In the genomic region with DNA sequence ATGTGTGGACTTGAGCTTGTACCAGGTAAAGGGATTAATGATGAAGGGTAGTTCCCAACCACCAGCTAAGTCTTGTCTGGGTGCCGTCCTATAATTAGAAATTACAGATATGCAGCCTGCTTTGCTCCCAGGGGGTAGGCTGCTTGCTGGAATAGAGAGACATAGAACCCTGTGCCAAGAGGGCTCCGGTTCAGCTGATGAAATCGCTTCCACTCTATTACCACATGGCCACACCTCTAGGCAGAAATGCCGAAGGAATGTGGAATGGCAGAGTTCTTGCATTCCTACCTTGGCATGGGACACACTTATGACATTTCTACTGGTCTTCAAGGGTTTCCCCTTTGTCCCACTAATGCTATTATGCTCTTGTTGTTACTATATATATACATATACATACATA, we compare ENCODE assay signal across 9 mouse cellular contexts.
A peak's percentile ranks its signal among the peaks of the same experiment; 100 is the strongest.
DNase-seq lines count a peak whose midpoint lies in the region; ATAC-seq lines count a peak whose summit lies in the region.
"Had no signal": no experiment of that assay in that cellular context is flagged by ENCODE, and none has a peak within 500 bp of the region (broad histone marks: within the 10 kb centered on the region; RNA-seq: fewer than 3 reads in every experiment).

No protein-coding gene starts in this region.

- no peaks in the 10 kb centered on the region for H3K27me3 ChIP-seq in kidney, embryonic 14.5 days (ENCODE audit: control insufficient read depth, insufficient read depth, low read length)
- H3K27me3 ChIP-seq in heart, embryonic 16.5 days (ENCODE audit: control insufficient read depth, insufficient read depth, low read length): no peaks in the 10 kb centered on the region
- H3K27me3 ChIP-seq: liver, embryonic 13.5 days had no signal

- ATAC-seq in kidney, embryonic 14.5 days (ENCODE audit: low FRiP score, low TSS enrichment): no peak
- peak; percentile 93 for ATAC-seq in heart, embryonic 16.5 days (replicated peaks; ENCODE audit: extremely low read depth, insufficient read depth, low FRiP score)

- 87% methylated on average over 4 of the region's 4 CpGs for WGBS in kidney, embryonic 14.5 days
- 28% methylated on average over 4 of the region's 4 CpGs for WGBS in heart, embryonic 16.5 days

- no peak overlapping the region for H3K4me2 ChIP-seq in kidney, embryonic 14.5 days (replicated peaks; ENCODE audit: low read depth, low read length)
- H3K4me2 ChIP-seq in heart, embryonic 16.5 days (ENCODE audit: low read depth, low read length): no peak overlapping the region; the same call in 1 of the 2 replicates
- H3K4me2 ChIP-seq: liver, embryonic 13.5 days had no signal

- peak; percentile 74 for DNase-seq in kidney, adult 11 months
- peak; percentile 39 for DNase-seq in gastrocnemius, adult 18-20 months (ENCODE audit: low spot score)
- peak; percentile 59 for DNase-seq in lung, postnatal 14 days
- DNase-seq in embryo, embryonic 11 days: no peak
- DNase-seq in frontal cortex, postnatal 36 days (ENCODE audit: low spot score in 2 of 2): no peak
- no peak for DNase-seq in layer of hippocampus, postnatal 36 days
- DNase-seq: liver, embryonic 13.5 days had no signal

- no peaks in the 10 kb centered on the region for H3K36me3 ChIP-seq in kidney, embryonic 14.5 days (ENCODE audit: control insufficient read depth, insufficient read depth, low read length)
- no peaks in the 10 kb centered on the region for H3K36me3 ChIP-seq in heart, embryonic 16.5 days (ENCODE audit: control insufficient read depth, insufficient read depth)
- H3K36me3 ChIP-seq: liver, embryonic 13.5 days had no signal

- no peaks in the 10 kb centered on the region for H3K9me3 ChIP-seq in kidney, embryonic 14.5 days (ENCODE audit: control insufficient read depth, low read length)
- no peaks in the 10 kb centered on the region for H3K9me3 ChIP-seq in heart, embryonic 16.5 days (replicated peaks; ENCODE audit: control insufficient read depth, low read length)
- H3K9me3 ChIP-seq: liver, embryonic 13.5 days had no signal

- no peaks in the 10 kb centered on the region; the same call in 1 of the 2 replicates for H3K4me1 ChIP-seq in kidney, embryonic 14.5 days (ENCODE audit: control insufficient read depth, insufficient read depth, low read length)
- peaks cover 19% of the 10 kb centered on the region for H3K4me1 ChIP-seq in heart, embryonic 16.5 days (ENCODE audit: control insufficient read depth, insufficient read depth, low read length)
- H3K4me1 ChIP-seq: liver, embryonic 13.5 days had no signal

- H3K9ac ChIP-seq in kidney, embryonic 14.5 days (ENCODE audit: low read depth, low read length): no peak overlapping the region
- no peak overlapping the region for H3K9ac ChIP-seq in heart, embryonic 16.5 days (ENCODE audit: low read length)
- H3K9ac ChIP-seq: liver, embryonic 13.5 days had no signal

- H3K27ac ChIP-seq in kidney, embryonic 14.5 days (ENCODE audit: low read depth, low read length): no peak overlapping the region
- H3K27ac ChIP-seq in heart, embryonic 16.5 days (ENCODE audit: low read length): peak overlapping the region; percentile 66
- H3K27ac ChIP-seq: liver, embryonic 13.5 days had no signal

- no peak overlapping the region for H3K4me3 ChIP-seq in kidney, embryonic 14.5 days (ENCODE audit: low read length)
- H3K4me3 ChIP-seq in heart, embryonic 16.5 days (ENCODE audit: low read length): no peak overlapping the region
- H3K4me3 ChIP-seq: liver, embryonic 13.5 days had no signal

Comparison
In these comparisons a context has a peak if more than half of its experiments do, and no peak if none do; other contexts are left out.
1. DNase-seq: peak in kidney, adult 11 months (single experiment), gastrocnemius, adult 18-20 months (single experiment) and lung, postnatal 14 days (single experiment); none in embryo, embryonic 11 days (single experiment), frontal cortex, postnatal 36 days (0 of 2) and layer of hippocampus, postnatal 36 days (0 of 2).